Mouse (Mus musculus): ENCODE measurements at regions not wholly inside any gene's neighbourhood (a gene's known extent, or its start where the extent isn't known, plus 50 kb on each side); places are given as distances from the start of the nearest gene placed in this dataset.
A peak's percentile ranks its signal among the peaks of the same experiment; 100 is the strongest.

GRCm38 (mm10) chr1:183677585-183677984, 259.6 kb downstream of the Hhipl2 start:
- no peak overlapping the region for H3ac ChIP-seq (ENCODE audit: control insufficient read depth, insufficient read length)
- H3K27me3 ChIP-seq (ENCODE audit: control insufficient read depth, insufficient read depth, insufficient read length): no peaks in the 10 kb centered on the region
- no peak overlapping the region for H3K4me2 ChIP-seq (ENCODE audit: low read depth)
- no peak for TF ChIP-seq TCF3 (IDR thresholded peaks at IDR 0.05; ENCODE audit: insufficient read length, low read depth)
- no peak for TF ChIP-seq POLR2A (IDR thresholded peaks at IDR 0.05; ENCODE audit: insufficient read length, low read depth)
- TF ChIP-seq MYOG (IDR thresholded peaks at IDR 0.05; ENCODE audit: control insufficient read depth in 1 of 3, insufficient read depth in 1 of 3, insufficient read length in 2 of 3, low read depth in 2 of 3): no peak
- no peak for TF ChIP-seq MAX (IDR thresholded peaks at IDR 0.05; ENCODE audit: low read depth)
- TF ChIP-seq CEBPB (IDR thresholded peaks at IDR 0.05; ENCODE audit: insufficient read depth, poor library complexity, severe bottlenecking): no peak
- no peak for TF ChIP-seq TCF12 (IDR thresholded peaks at IDR 0.05; ENCODE audit: insufficient read depth, poor library complexity, severe bottlenecking)
- no peak overlapping the region for H3K4me3 ChIP-seq
- H3K79me2 ChIP-seq (ENCODE audit: control insufficient read depth, insufficient read depth): no peaks in the 10 kb centered on the region
- H3K36me3 ChIP-seq (ENCODE audit: control insufficient read depth, insufficient read depth): no peaks in the 10 kb centered on the region

DNA sequence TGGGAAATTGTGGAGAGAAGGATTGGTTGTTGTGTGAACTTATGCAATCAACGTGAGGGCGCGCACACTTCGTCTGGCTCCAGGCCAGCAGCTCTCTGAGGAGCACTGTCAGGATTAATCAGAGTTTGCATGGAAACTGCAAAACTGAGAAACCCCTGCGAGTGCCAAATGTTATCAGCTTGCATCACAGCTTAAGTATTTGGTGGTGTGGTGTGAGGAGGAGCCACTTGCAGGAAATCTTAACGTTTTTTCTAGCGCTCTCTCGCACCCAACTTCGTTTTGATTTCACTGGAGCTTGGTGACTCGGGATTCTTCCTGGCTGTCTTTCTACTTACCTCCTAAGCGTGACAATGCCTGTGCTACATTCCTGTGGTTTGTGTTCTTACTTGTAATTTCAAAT, 261.9 kb downstream of the Hhipl2 start:
- no peaks in the 10 kb centered on the region for H3K79me2 ChIP-seq (ENCODE audit: control insufficient read depth, insufficient read depth)
- TF ChIP-seq CEBPB (IDR thresholded peaks at IDR 0.05; ENCODE audit: insufficient read depth, poor library complexity, severe bottlenecking): 0 out of 2 replicates have a peak, but pooled peaks have one; percentile 37
- no peak for TF ChIP-seq TCF12 (IDR thresholded peaks at IDR 0.05; ENCODE audit: insufficient read depth, poor library complexity, severe bottlenecking)
- no peaks in the 10 kb centered on the region for H3K27me3 ChIP-seq (ENCODE audit: control insufficient read depth, insufficient read depth, insufficient read length)
- H3K4me3 ChIP-seq: no peak overlapping the region
- no peak overlapping the region for H3ac ChIP-seq (ENCODE audit: control insufficient read depth, insufficient read length)
- no peaks in the 10 kb centered on the region for H3K36me3 ChIP-seq (ENCODE audit: control insufficient read depth, insufficient read depth)
- peak overlapping the region; percentile 61 for H3K4me2 ChIP-seq (ENCODE audit: low read depth)

- H3K27me3 ChIP-seq (ENCODE audit: control insufficient read depth, insufficient read depth, insufficient read length): no peaks in the 10 kb centered on the region
- H3K4me2 ChIP-seq (ENCODE audit: low read depth): no peak overlapping the region
- no peak for TF ChIP-seq TCF3 (IDR thresholded peaks at IDR 0.05; ENCODE audit: insufficient read length, low read depth)
- no peak for TF ChIP-seq E2F4 (IDR thresholded peaks at IDR 0.05; ENCODE audit: insufficient read depth)
- TF ChIP-seq MYOG (IDR thresholded peaks at IDR 0.05; ENCODE audit: control insufficient read depth in 1 of 3, insufficient read depth in 1 of 3, insufficient read length in 2 of 3, low read depth in 2 of 3): no peak
- TF ChIP-seq TCF12 (IDR thresholded peaks at IDR 0.05; ENCODE audit: insufficient read depth, poor library complexity, severe bottlenecking): no peak
- no peak for TF ChIP-seq POLR2A (IDR thresholded peaks at IDR 0.05; ENCODE audit: insufficient read length, low read depth)
- H3ac ChIP-seq (ENCODE audit: control insufficient read depth, insufficient read length): no peak overlapping the region
- H3K79me2 ChIP-seq (ENCODE audit: control insufficient read depth, insufficient read depth): no peaks in the 10 kb centered on the region
- no peak overlapping the region for H3K4me3 ChIP-seq
- no peaks in the 10 kb centered on the region for H3K36me3 ChIP-seq (ENCODE audit: control insufficient read depth, insufficient read depth)
Observed at GRCm38 (mm10) chr1:183686056-183686455, 268.0 kb downstream of the Hhipl2 start.

- H3ac ChIP-seq (ENCODE audit: control insufficient read depth, insufficient read length): no peak overlapping the region
- H3K4me3 ChIP-seq: no peak overlapping the region
- TF ChIP-seq SRF (IDR thresholded peaks at IDR 0.05; ENCODE audit: control insufficient read depth, insufficient read length, low read depth) (no peak), MYOD1 (IDR thresholded peaks at IDR 0.05; ENCODE audit: control insufficient read depth in 1 of 3, insufficient read length in 2 of 3, low read depth in 2 of 3) (no peak), TCF3 (IDR thresholded peaks at IDR 0.05; ENCODE audit: insufficient read length, low read depth) (no peak), MYOG (IDR thresholded peaks at IDR 0.05; ENCODE audit: control insufficient read depth in 1 of 3, insufficient read depth in 1 of 3, insufficient read length in 2 of 3, low read depth in 2 of 3) (no peak)
- H3K36me3 ChIP-seq (ENCODE audit: control insufficient read depth, insufficient read depth): no peaks in the 10 kb centered on the region
- no peaks in the 10 kb centered on the region for H3K79me2 ChIP-seq (ENCODE audit: control insufficient read depth, insufficient read depth)
- H3K27me3 ChIP-seq (ENCODE audit: control insufficient read depth, insufficient read depth, insufficient read length): no peaks in the 10 kb centered on the region
- no peak overlapping the region for H3K4me2 ChIP-seq (ENCODE audit: low read depth)
Observed at GRCm38 (mm10) chr1:183692756-183693155, 274.7 kb downstream of the Hhipl2 start.

DNA sequence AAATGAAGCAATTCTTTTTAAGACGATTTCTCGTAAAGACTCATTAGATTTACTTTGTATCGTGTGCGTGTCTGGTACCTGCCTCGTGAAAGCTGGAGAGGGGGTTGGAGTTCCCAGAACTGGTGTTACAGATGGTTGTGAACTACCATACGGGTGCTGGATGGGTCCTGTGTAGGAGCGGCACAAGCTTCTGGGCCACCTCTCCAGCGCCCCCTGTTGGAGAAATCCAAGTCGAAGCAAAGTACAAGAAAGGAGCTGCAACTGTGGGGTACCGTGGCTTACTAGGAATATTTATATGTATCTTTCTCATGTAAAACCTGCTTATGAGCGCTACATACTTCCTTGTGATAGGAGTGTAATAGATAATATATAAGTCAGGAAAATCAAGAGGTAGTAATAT, 281.3 kb downstream of the Hhipl2 start:
- no peak for TF ChIP-seq REST (IDR thresholded peaks at IDR 0.05; ENCODE audit: insufficient read depth, insufficient read length)
- TF ChIP-seq MYOG (IDR thresholded peaks at IDR 0.05; ENCODE audit: control insufficient read depth in 1 of 3, insufficient read depth in 1 of 3, insufficient read length in 2 of 3, low read depth in 2 of 3): no peak
- TF ChIP-seq MAX (IDR thresholded peaks at IDR 0.05; ENCODE audit: low read depth): no peak
- TF ChIP-seq USF1 (IDR thresholded peaks at IDR 0.05; ENCODE audit: low read depth): no peak
- TF ChIP-seq SRF (IDR thresholded peaks at IDR 0.05; ENCODE audit: control insufficient read depth, insufficient read length, low read depth): no peak
- no peak for TF ChIP-seq CEBPB (IDR thresholded peaks at IDR 0.05; ENCODE audit: insufficient read depth, poor library complexity, severe bottlenecking)
- TF ChIP-seq POLR2AphosphoS2 (IDR thresholded peaks at IDR 0.05; ENCODE audit: insufficient read length, low read depth): no peak
- no peak for TF ChIP-seq POLR2A (IDR thresholded peaks at IDR 0.05; ENCODE audit: insufficient read length, low read depth)
- TF ChIP-seq MYOD1 (IDR thresholded peaks at IDR 0.05; ENCODE audit: control insufficient read depth in 1 of 3, insufficient read length in 2 of 3, low read depth in 2 of 3): no peak
- TF ChIP-seq E2F4 (IDR thresholded peaks at IDR 0.05; ENCODE audit: insufficient read depth): no peak
- TF ChIP-seq TCF12 (IDR thresholded peaks at IDR 0.05; ENCODE audit: insufficient read depth, poor library complexity, severe bottlenecking): no peak
- no peak for TF ChIP-seq TCF3 (IDR thresholded peaks at IDR 0.05; ENCODE audit: insufficient read length, low read depth)
- no peak overlapping the region for H3K4me3 ChIP-seq
- no peak overlapping the region for H3K4me2 ChIP-seq (ENCODE audit: low read depth)
- H3ac ChIP-seq (ENCODE audit: control insufficient read depth, insufficient read length): no peak overlapping the region
- H3K36me3 ChIP-seq (ENCODE audit: control insufficient read depth, insufficient read depth): no peaks in the 10 kb centered on the region
- no peaks in the 10 kb centered on the region for H3K27me3 ChIP-seq (ENCODE audit: control insufficient read depth, insufficient read depth, insufficient read length)
- no peaks in the 10 kb centered on the region for H3K79me2 ChIP-seq (ENCODE audit: control insufficient read depth, insufficient read depth)

DNA sequence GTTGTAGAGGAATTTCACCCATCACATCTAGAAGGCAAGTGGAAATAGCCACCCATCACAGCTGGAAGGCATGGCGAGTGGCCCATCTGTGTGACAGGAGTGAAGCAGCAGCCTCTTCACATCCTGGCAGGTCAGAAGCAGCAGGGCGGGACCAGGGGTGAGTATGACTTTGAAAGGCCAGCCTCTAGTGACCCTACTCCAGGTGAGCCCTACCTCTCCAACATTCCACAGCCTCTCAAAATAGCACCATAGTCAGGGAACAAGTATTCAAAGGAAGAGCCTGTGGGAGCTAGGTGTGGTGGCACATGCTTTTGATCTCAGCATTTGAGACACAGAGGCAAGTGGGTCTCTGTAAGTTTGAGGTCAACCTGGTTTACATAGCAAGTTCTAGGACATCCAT, 284.9 kb downstream of the Hhipl2 start:
- Histone ChIP-seq H3K36me3 (ENCODE audit: control insufficient read depth, insufficient read depth) (no peaks in the 10 kb centered on the region), H3K4me2 (ENCODE audit: low read depth) (no peak overlapping the region), H3K27me3 (ENCODE audit: control insufficient read depth, insufficient read depth, insufficient read length) (no peaks in the 10 kb centered on the region), H3K79me2 (ENCODE audit: control insufficient read depth, insufficient read depth) (no peaks in the 10 kb centered on the region), H3K4me3 (no peak overlapping the region), H3ac (ENCODE audit: control insufficient read depth, insufficient read length) (no peak overlapping the region)
- TF ChIP-seq TCF3 (IDR thresholded peaks at IDR 0.05; ENCODE audit: insufficient read length, low read depth) (no peak), POLR2AphosphoS2 (IDR thresholded peaks at IDR 0.05; ENCODE audit: insufficient read length, low read depth) (no peak), SRF (IDR thresholded peaks at IDR 0.05; ENCODE audit: control insufficient read depth, insufficient read length, low read depth) (no peak), POLR2A (IDR thresholded peaks at IDR 0.05; ENCODE audit: insufficient read length, low read depth) (no peak), MYOG (IDR thresholded peaks at IDR 0.05; ENCODE audit: control insufficient read depth in 1 of 3, insufficient read depth in 1 of 3, insufficient read length in 2 of 3, low read depth in 2 of 3) (no peak), CEBPB (IDR thresholded peaks at IDR 0.05; ENCODE audit: insufficient read depth, poor library complexity, severe bottlenecking) (no peak), MYOD1 (IDR thresholded peaks at IDR 0.05; ENCODE audit: control insufficient read depth in 1 of 3, insufficient read length in 2 of 3, low read depth in 2 of 3) (no peak), USF1 (IDR thresholded peaks at IDR 0.05; ENCODE audit: low read depth) (no peak)
